Mouse (Mus musculus): ENCODE results near the gene Dchs1.

DNA sequence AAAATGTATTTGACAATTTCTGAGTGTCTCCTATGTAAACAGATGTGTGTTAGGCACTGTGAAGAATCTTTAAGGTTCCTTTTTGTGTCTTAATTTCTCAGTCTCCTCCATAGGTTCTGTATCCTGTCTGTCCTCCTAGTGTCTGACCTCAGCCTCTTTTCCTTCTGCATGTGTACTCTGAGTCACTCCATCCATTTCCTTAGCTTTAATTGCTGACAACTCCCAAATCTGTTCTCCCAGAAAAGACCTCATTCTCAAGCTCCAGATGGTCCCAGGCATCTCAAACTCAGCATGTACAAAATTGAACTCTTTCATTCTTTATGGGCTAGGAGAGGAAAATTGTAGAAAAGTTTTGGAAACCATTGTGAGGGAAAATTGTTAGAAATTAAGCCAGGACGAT is 15.3 kb upstream of the Dchs1 start:
- no peak for TF ChIP-seq CTCF (IDR thresholded peaks at IDR 0.05; ENCODE audit: low read depth, low read length)
- no peak for TF ChIP-seq POLR2A (IDR thresholded peaks at IDR 0.05; ENCODE audit: extremely low read depth, insufficient read depth, low read length)

All from liver, adult 2 months (tissue).